Comparison of ENCODE assay signal across 8 mouse cellular contexts in the genomic region with DNA sequence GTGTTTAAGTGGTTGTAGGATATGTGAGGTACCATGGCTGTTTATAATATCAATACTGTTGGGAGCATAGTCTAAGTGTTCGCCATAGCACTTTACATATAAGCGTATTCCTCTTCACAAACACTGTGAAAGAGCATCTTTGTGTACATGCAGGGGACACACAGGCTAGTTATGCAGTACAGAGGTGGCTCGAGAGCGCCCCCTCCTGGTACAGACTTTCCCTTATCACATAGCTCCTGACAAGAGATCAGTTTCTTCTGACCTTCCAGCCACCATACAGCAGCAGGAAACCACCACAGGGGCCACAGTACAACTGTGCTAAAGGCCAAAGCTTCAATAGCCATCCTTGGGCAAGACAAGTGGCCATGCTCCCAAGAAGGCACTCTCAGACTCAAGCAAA. TPM values are rescaled to one million over a fixed set of nuclear protein-coding genes. Genes with fewer than 3 reads are reported as not detected.
DNase-seq lines count a peak whose midpoint lies in the region; ATAC-seq and TF ChIP-seq lines count a peak whose summit lies in the region.

No protein-coding gene starts in this region.

- no peaks in the 10 kb centered on the region for H3K9me3 ChIP-seq in forebrain, embryonic 14.5 days (replicated peaks; ENCODE audit: control insufficient read depth, low read length)

- H3K4me1 ChIP-seq in bone marrow macrophage, adult 2 months (ENCODE audit: control insufficient read depth, insufficient read depth, low read length) = peaks cover 6% of the 10 kb centered on the region; the same call in 1 of the 2 replicates
- H3K4me1 ChIP-seq in forebrain, embryonic 14.5 days (ENCODE audit: control insufficient read depth, insufficient read depth, low read length) = no peaks in the 10 kb centered on the region

- H3K4me3 ChIP-seq in bone marrow macrophage, adult 2 months (ENCODE audit: insufficient read depth, low read length) = no peak overlapping the region
- no peak overlapping the region for H3K4me3 ChIP-seq in forebrain, embryonic 14.5 days (ENCODE audit: low read depth, low read length)

- H3K4me2 ChIP-seq in forebrain, embryonic 14.5 days (ENCODE audit: low read length) = no peak overlapping the region

- TF ChIP-seq POLR2A in bone marrow macrophage, adult 2 months (IDR thresholded peaks at IDR 0.05; ENCODE audit: borderline replicate concordance, low read depth, low read length) = no peak

- H3K36me3 ChIP-seq in forebrain, embryonic 14.5 days (ENCODE audit: control insufficient read depth, insufficient read depth, low read length) = peaks cover 98% of the 10 kb centered on the region

- peak; percentile 58; the same call in 1 of the 2 replicates for TF ChIP-seq CTCF in bone marrow macrophage, adult 2 months (IDR thresholded peaks at IDR 0.05; ENCODE audit: low read depth, low read length)

- DNase-seq in heart, adult 18-20 months = peak; percentile 43 to 81
- no peak for DNase-seq in heart, postnatal 25 days (ENCODE audit: low spot score)
- peak; percentile 72 for DNase-seq in CD4-positive helper T cell, adult 2 months (ENCODE audit: low read depth, low spot score)
- DNase-seq in forebrain, embryonic 14.5 days (ENCODE audit: low spot score) = peak; percentile 69
- DNase-seq in kidney, postnatal 4 days = peak; percentile 77 to 80
- peak; percentile 61 for DNase-seq in lung, postnatal 10 days
- peak; percentile 61 to 71 for DNase-seq in spleen, postnatal 36 days (ENCODE audit: low spot score in 2 of 2)

- no peaks in the 10 kb centered on the region for H3K27me3 ChIP-seq in forebrain, embryonic 14.5 days (replicated peaks; ENCODE audit: control insufficient read depth, insufficient read depth, low read length)

- no peak overlapping the region for H3K27ac ChIP-seq in bone marrow macrophage, adult 2 months (ENCODE audit: insufficient read depth, low read depth, low read length)
- H3K27ac ChIP-seq in forebrain, embryonic 14.5 days (ENCODE audit: low read depth, low read length) = no peak overlapping the region

- no peak; the same call in 1 of the 2 replicates for ATAC-seq in forebrain, embryonic 14.5 days

- intact Hi-C loops in heart, postnatal 25 days (cut with DNase I) = loop anchor here (5.0 kb wide), 1 partner anchor 435 kb away; no protein-coding TSS in a partner anchor

- 37% methylated on average over 4 of the region's 4 CpGs for WGBS in forebrain, embryonic 14.5 days

- no peak overlapping the region for H3K9ac ChIP-seq in forebrain, embryonic 14.5 days (ENCODE audit: low read length)

RNA-seq across cellular contexts. Expression of a gene that starts 10.6 kb away (rescaled TPM):
- 1 to 10 TPM; 6.8 to 8.6 TPM for total RNA-seq in heart, adult 18-20 months (2021)
- total RNA-seq in heart, postnatal 25 days (2021) = 10 to 100 TPM in 1 of 2 experiments, 1 to 10 TPM in 1; 9.5 to 15.6 TPM
- polyA plus RNA-seq in bone marrow macrophage, adult 2 months (2012; ENCODE audit: insufficient read depth, insufficient read length, missing spikeins) = 34.6 and 47.4 TPM in 2 replicates
- polyA plus RNA-seq in forebrain, embryonic 14.5 days (2014; fragmentation: Nextera tagmentation; extraction: Ambion mirVana) = 72.8 and 84.8 TPM in 2 replicates

RNA-seq across cellular contexts. Expression of a gene that starts 12.4 kb away (rescaled TPM):
- total RNA-seq in heart, adult 18-20 months (2021) = 10 to 100 TPM; 13.7 to 17.5 TPM
- 1 to 10 TPM; 9.1 to 9.3 TPM for total RNA-seq in heart, postnatal 25 days (2021)
- 19.2 and 21.9 TPM in 2 replicates for polyA plus RNA-seq in bone marrow macrophage, adult 2 months (2012; ENCODE audit: insufficient read depth, insufficient read length, missing spikeins)
- polyA plus RNA-seq in forebrain, embryonic 14.5 days (2014; fragmentation: Nextera tagmentation; extraction: Ambion mirVana) = 23.5 and 24.2 TPM in 2 replicates

RNA-seq across cellular contexts. Expression of a gene that starts 12.6 kb away (rescaled TPM):
- total RNA-seq in heart, adult 18-20 months (2021) = 1 to 10 TPM; 1.0 to 1.7 TPM
- total RNA-seq in heart, postnatal 25 days (2021) = under 1 TPM; 0.55 to 0.67 TPM
- 4.8 and 7.7 TPM in 2 replicates for polyA plus RNA-seq in bone marrow macrophage, adult 2 months (2012; ENCODE audit: insufficient read depth, insufficient read length, missing spikeins)
- 1.2 TPM in 2 replicates for polyA plus RNA-seq in forebrain, embryonic 14.5 days (2014; fragmentation: Nextera tagmentation; extraction: Ambion mirVana)
